Mouse (Mus musculus) MEL (cell line): ENCODE data around the gene Babam2. TPM values are rescaled to one million over a fixed set of nuclear protein-coding genes. Genes with fewer than 3 reads are reported as not detected.

Experiments used
- DNase-seq: peaks from one replicate; pipeline ENCODE4 v3.0.0; 2011; ENCODE audit warnings: low read depth, low spot score
- H3K27ac ChIP-seq: 2 replicates; pipeline ENCODE4 v1.5.1; 2012; ENCODE audit warnings: low read depth, mild to moderate bottlenecking, control low read depth, low read length, moderate library complexity; ENCODE audit not compliant: control insufficient read depth
- H3K27me3 ChIP-seq, 2 experiments: fragments of 150-350 bp in 1 of 2; sonication (generic) in 1 of 2; 2 replicates each; pipeline ENCODE4 v1.6.1; 2012; ENCODE audit warnings: low read length in 2 of 2, mild to moderate bottlenecking in 2 of 2, improper control_type of control experiment in 1 of 2, moderate library complexity in 1 of 2; ENCODE audit not compliant: insufficient read depth in 2 of 2, control insufficient read depth in 1 of 2
- H3K36me3 ChIP-seq, 2 experiments: 2 replicates each; pipeline ENCODE4 v1.6.1; 2012 to 2014; ENCODE audit warnings: low read length in 2 of 2, improper control_type of control experiment in 1 of 2, inconsistent platforms in 1 of 2, mild to moderate bottlenecking in 1 of 2; ENCODE audit not compliant: insufficient read depth in 2 of 2, control insufficient read depth in 1 of 2
- H3K4me1 ChIP-seq, 2 experiments: fragments of 150-350 bp in 1 of 2; sonication (generic) in 1 of 2; 2 replicates each; pipeline ENCODE4 v1.6.1; 2012; ENCODE audit warnings: low read length in 2 of 2, improper control_type of control experiment in 1 of 2, mild to moderate bottlenecking in 1 of 2; ENCODE audit not compliant: insufficient read depth in 2 of 2, control insufficient read depth in 1 of 2
- H3K4me3 ChIP-seq, 2 experiments: fragments of 150-350 bp in 1 of 2; sonication (generic) in 1 of 2; 2 replicates each; pipeline ENCODE4 v1.5.1; 2012; ENCODE audit warnings: low read depth in 2 of 2, low read length in 2 of 2, mild to moderate bottlenecking in 2 of 2, moderate library complexity in 2 of 2, control low read depth in 1 of 2, improper control_type of control experiment in 1 of 2; ENCODE audit not compliant: control insufficient read depth in 1 of 2, insufficient read depth in 1 of 2
- H3K79me2 ChIP-seq: 2 replicates; pipeline ENCODE4 v1.6.1; 2012; ENCODE audit warnings: mild to moderate bottlenecking, low read length, moderate library complexity; ENCODE audit not compliant: control insufficient read depth, poor library complexity, insufficient read depth
- H3K9ac ChIP-seq: 2 replicates; pipeline ENCODE4 v1.6.1; 2012; ENCODE audit warnings: low read depth, mild to moderate bottlenecking, control low read depth, low read length, moderate library complexity; ENCODE audit not compliant: control insufficient read depth, poor library complexity, severe bottlenecking
- H3K9me3 ChIP-seq: fragments of 150-350 bp; sonication (generic); replicated peaks from 2 replicates; pipeline ENCODE4 v1.6.1; 2012; ENCODE audit warnings: mild to moderate bottlenecking, low read length, improper control_type of control experiment, moderate library complexity; ENCODE audit not compliant: insufficient read depth
- BHLHE40 ChIP-seq: IDR thresholded peaks from 2 replicates; pipeline ENCODE4 v1.6.1; 2012; ENCODE audit warnings: low read depth, mild to moderate bottlenecking, inconsistent platforms, low read length, improper control_type of control experiment, borderline replicate concordance
- CHD2 ChIP-seq: IDR thresholded peaks from 2 replicates; pipeline ENCODE4 v1.6.1; 2011; ENCODE audit warnings: low read length, improper control_type of control experiment
- CTCF ChIP-seq, 3 experiments: IDR thresholded peaks in 2 of 3; conservative IDR thresholded peaks in 1 of 3; 2 replicates each; pipeline ENCODE4 v1.5.1; 2011 to 2012; ENCODE audit warnings: low read length in 3 of 3, low read depth in 2 of 3, mild to moderate bottlenecking in 2 of 3, improper control_type of control experiment in 1 of 3, inconsistent platforms in 1 of 3, mixed read lengths in 1 of 3, moderate library complexity in 1 of 3; ENCODE audit not compliant: control insufficient read depth in 1 of 3, insufficient read depth in 1 of 3, poor library complexity in 1 of 3, severe bottlenecking in 1 of 3
- E2F4 ChIP-seq: IDR thresholded peaks from 2 replicates; pipeline ENCODE4 v1.6.1; 2011; ENCODE audit warnings: low read depth, low read length, improper control_type of control experiment, borderline replicate concordance
- ELF1 ChIP-seq: IDR thresholded peaks from 2 replicates; pipeline ENCODE4 v1.6.1; 2014; ENCODE audit warnings: low read depth, mild to moderate bottlenecking, inconsistent platforms, low read length, improper control_type of control experiment, moderate library complexity
- ETS1 ChIP-seq: IDR thresholded peaks from 2 replicates; pipeline ENCODE4 v1.6.1; 2012; ENCODE audit warnings: low read depth, mild to moderate bottlenecking, inconsistent platforms, low read length, improper control_type of control experiment, moderate library complexity
- MAFK ChIP-seq: IDR thresholded peaks from 2 replicates; pipeline ENCODE4 v1.6.1; 2011; ENCODE audit warnings: low read depth, mild to moderate bottlenecking, low read length, improper control_type of control experiment, borderline replicate concordance
- MAZ ChIP-seq: IDR thresholded peaks from 2 replicates; pipeline ENCODE4 v1.6.1; 2012; ENCODE audit warnings: low read depth, mild to moderate bottlenecking, inconsistent platforms, low read length, improper control_type of control experiment
- MYB ChIP-seq: IDR thresholded peaks from 2 replicates; pipeline ENCODE4 v1.6.1; 2011; ENCODE audit warnings: mild to moderate bottlenecking, low read depth, low read length, improper control_type of control experiment
- NRF1 ChIP-seq: IDR thresholded peaks from 2 replicates; pipeline ENCODE4 v1.6.1; 2014; ENCODE audit warnings: low read depth, mild to moderate bottlenecking, inconsistent platforms, low read length, improper control_type of control experiment, moderate library complexity; ENCODE audit not compliant: poor library complexity, insufficient read depth, severe bottlenecking
- POLR2AphosphoS2 ChIP-seq: IDR thresholded peaks from 2 replicates; pipeline ENCODE4 v1.6.1; 2011; ENCODE audit warnings: low read length, improper control_type of control experiment
- RCOR1 ChIP-seq: IDR thresholded peaks from 2 replicates; pipeline ENCODE4 v1.6.1; 2012; ENCODE audit warnings: low read depth, mild to moderate bottlenecking, inconsistent platforms, low read length, improper control_type of control experiment
- TAL1 ChIP-seq: IDR thresholded peaks from 2 replicates; pipeline ENCODE4 v1.6.1; 2012; ENCODE audit warnings: mild to moderate bottlenecking, inconsistent platforms, low read length, moderate library complexity, mixed read lengths
- TBP ChIP-seq: IDR thresholded peaks from 2 replicates; pipeline ENCODE4 v1.8.0; 2011; ENCODE audit warnings: low read depth, low read length, improper control_type of control experiment
- TCF12 ChIP-seq: IDR thresholded peaks from 2 replicates; pipeline ENCODE4 v1.6.1; 2014; ENCODE audit warnings: low read depth, mild to moderate bottlenecking, inconsistent platforms, low read length, improper control_type of control experiment, moderate library complexity
- UBTF ChIP-seq: IDR thresholded peaks from 2 replicates; pipeline ENCODE4 v1.6.1; 2012; ENCODE audit warnings: low read depth, mild to moderate bottlenecking, inconsistent platforms, low read length, improper control_type of control experiment, moderate library complexity, borderline replicate concordance; ENCODE audit not compliant: insufficient read depth
- USF1 ChIP-seq: IDR thresholded peaks from 2 replicates; pipeline ENCODE4 v1.6.1; 2014; ENCODE audit warnings: low read depth, mild to moderate bottlenecking, inconsistent platforms, low read length, improper control_type of control experiment, moderate library complexity
- ZKSCAN1 ChIP-seq: IDR thresholded peaks from 2 replicates; pipeline ENCODE4 v1.6.1; 2012; ENCODE audit warnings: low read depth, mild to moderate bottlenecking, inconsistent platforms, low read length, improper control_type of control experiment, moderate library complexity
- ZNF384 ChIP-seq: IDR thresholded peaks from 2 replicates; pipeline ENCODE4 v1.6.1; 2012; ENCODE audit warnings: low read depth, mild to moderate bottlenecking, inconsistent platforms, low read length, improper control_type of control experiment
- polyA plus RNA-seq, 2 experiments: library from polyadenylated mRNA; stranded (reverse) in 1 of 2; unstranded in 1 of 2; fragments of >175 nt in 1 of 2; fragments of >200 nt in 1 of 2; gene quantifications; 2 replicates each; pipeline versions ENCODE4 v1.2.1 to v1.2.4; 2012; ENCODE audit warnings: low replicate concordance in 2 of 2, low read depth in 1 of 2; ENCODE audit not compliant: insufficient read length in 2 of 2, insufficient read depth in 1 of 2, missing spikeins in 1 of 2
- total RNA-seq: library from RNA; depleted of rRNA; stranded (reverse); fragments of 300-350 nt; gene quantifications from 2 replicates; pipeline ENCODE4 v1.2.3, GENCODE M21; 2012

The Babam2 gene
- total and polyA plus RNA-seq, 3 experiments = 43.3 to 86.6 TPM; not detected in 1

GRCm38 (mm10) chr5:31839973-31840372 lies 142.5 kb downstream of the Babam2 start:
- Histone ChIP-seq H3K9ac (no peak overlapping the region), H3K36me3 (no peaks in the 10 kb centered on the region), H3K79me2 (no peaks in the 10 kb centered on the region), H3K9me3 (no peaks in the 10 kb centered on the region), H3K4me1 (no peaks in the 10 kb centered on the region; a peak in 1 of 4 replicates), H3K27ac (no peak overlapping the region), H3K4me3 (no peak overlapping the region), H3K27me3 (no peaks in the 10 kb centered on the region)
- DNase-seq = no peak
- TF ChIP-seq ETS1 = no peak
- TF ChIP-seq ELF1 = no peak
- no peak for TF ChIP-seq MAFK
- no peak for TF ChIP-seq ZNF384
- TF ChIP-seq MYB = no peak
- TF ChIP-seq TBP = no peak
- no peak for TF ChIP-seq NRF1
- no peak for TF ChIP-seq RCOR1
- no peak for TF ChIP-seq ZKSCAN1
- no peak for TF ChIP-seq UBTF
- no peak for TF ChIP-seq TCF12
- no peak for TF ChIP-seq E2F4
- TF ChIP-seq POLR2AphosphoS2 = no peak
- no peak for TF ChIP-seq CTCF (IDR thresholded peaks at IDR 0.05 in 2 of 3, conservative IDR thresholded peaks at IDR 0.05 in 1 of 3; ENCODE audit: control insufficient read depth in 1 of 3, insufficient read depth in 1 of 3, low read depth in 2 of 3, low read length in 3 of 3, poor library complexity in 1 of 3, severe bottlenecking in 1 of 3)
- no peak for TF ChIP-seq MAZ

DNA sequence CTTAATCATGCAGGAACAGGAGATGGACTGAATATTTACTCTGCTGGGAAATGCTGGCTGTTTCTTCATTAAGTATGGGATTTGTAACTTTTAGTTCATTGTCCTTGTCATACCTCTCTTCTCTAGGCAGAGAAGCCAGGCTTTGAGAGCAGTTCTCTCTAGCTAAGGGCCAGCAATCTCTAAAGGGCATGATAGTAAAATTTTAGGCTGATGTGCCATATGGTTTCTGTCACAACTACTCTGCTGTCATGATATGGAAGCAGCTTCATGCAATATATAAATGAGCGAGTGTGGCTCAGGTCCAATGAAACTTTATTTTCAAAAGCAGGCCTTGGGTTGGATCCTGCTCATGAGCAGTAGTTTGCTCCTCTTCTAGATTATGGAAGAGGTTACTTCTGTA lies 142.9 kb downstream of the Babam2 start:
- Histone ChIP-seq H3K4me1 (no peaks in the 10 kb centered on the region; a peak in 1 of 4 replicates), H3K36me3 (no peaks in the 10 kb centered on the region), H3K9me3 (no peaks in the 10 kb centered on the region), H3K79me2 (no peaks in the 10 kb centered on the region), H3K4me3 (no peak overlapping the region), H3K27ac (no peak overlapping the region), H3K9ac (no peak overlapping the region), H3K27me3 (no peaks in the 10 kb centered on the region)
- TF ChIP-seq USF1 (no peak), BHLHE40 (no peak), CHD2 (no peak), ZNF384 (no peak), MYB (no peak), TAL1 (no peak), TCF12 (no peak)
- DNase-seq = no peak
